Mouse (Mus musculus) forebrain, postnatal 0 days (tissue): ENCODE results near the gene Noa1. TPM values are rescaled to one million over a fixed set of nuclear protein-coding genes. Genes with fewer than 3 reads are reported as not detected.

Source experiments
- ATAC-seq: fragments of 200-750 bp; cut with Nextera tagmentation; 2 replicates; pipeline ENCODE4 v1.8.0; 2017; ENCODE audit warnings: mild to moderate bottlenecking, moderate library complexity
- DNase-seq: peaks from one replicate; pipeline ENCODE4 v3.0.0-alpha.2; 2015
- H3K27ac ChIP-seq: fragments of 300-500 bp; sonication (generic); 2 replicates; pipeline ENCODE4 v1.5.1; 2014; ENCODE audit warnings: low read depth, mild to moderate bottlenecking, antibody characterized with exemption, low read length, moderate library complexity, mixed read lengths
- H3K27me3 ChIP-seq: fragments of 300-500 bp; sonication (generic); 2 replicates; pipeline ENCODE4 v1.6.1; 2014; ENCODE audit warnings: mild to moderate bottlenecking, low read length, mixed read lengths; ENCODE audit not compliant: insufficient read depth
- H3K36me3 ChIP-seq: fragments of 300-500 bp; sonication (generic); 2 replicates; pipeline ENCODE4 v1.6.1; 2014; ENCODE audit warnings: mild to moderate bottlenecking, moderate library complexity; ENCODE audit not compliant: insufficient read depth
- H3K4me1 ChIP-seq: fragments of 300-500 bp; sonication (generic); 2 replicates; pipeline ENCODE4 v1.6.1; 2014; ENCODE audit warnings: antibody characterized with exemption; ENCODE audit not compliant: insufficient read depth
- H3K4me2 ChIP-seq: fragments of 300-500 bp; sonication (generic); 2 replicates; pipeline ENCODE4 v1.6.1; 2014; ENCODE audit warnings: low read depth, mild to moderate bottlenecking, moderate library complexity
- H3K4me3 ChIP-seq: fragments of 300-500 bp; sonication (generic); 2 replicates; pipeline ENCODE4 v1.5.1; 2014; ENCODE audit warnings: low read depth, low read length, mixed read lengths
- H3K9ac ChIP-seq: fragments of 300-500 bp; sonication (generic); 2 replicates; pipeline ENCODE4 v1.6.1; 2014; ENCODE audit warnings: mild to moderate bottlenecking
- H3K9me3 ChIP-seq: fragments of 300-500 bp; sonication (generic); 2 replicates; pipeline ENCODE4 v1.6.1; 2016; ENCODE audit warnings: low read length
- CTCF ChIP-seq: sonication (generic); IDR thresholded peaks from 2 replicates; pipeline ENCODE4 v1.5.1; 2016; ENCODE audit warnings: antibody characterized with exemption, control low read depth, low read depth
- WGBS: fragments of 180-500 bp; shearing (Covaris S2); extraction: QIAGEN DNeasy Blood & Tissue Kit; methylation state at CpG from one replicate; pipeline ENCODE4 v1.1.7; 2014; 5-methylcytosine and 5-hydroxymethylcytosine counted together
- polyA plus RNA-seq: library from polyadenylated mRNA; unstranded; fragments of >200 nt; fragmentation: Nextera tagmentation; extraction: Ambion mirVana; gene quantifications from 2 replicates; pipeline ENCODE4 v1.2.1, GENCODE M21; 2015
- total RNA-seq: library from RNA; depleted of rRNA; stranded (reverse); fragments of >200 nt; gene quantifications from 2 replicates; pipeline ENCODE4 v1.2.3, GENCODE M21; 2014

Noa1 gene
- total and polyA plus RNA-seq, 2 experiments from 2014 or later: 18.6 to 36.6 TPM

GRCm38 (mm10) chr5:77266066-77266885 lies 43.6 kb downstream of the Noa1 start:
- Histone ChIP-seq H3K4me2 (peak overlapping the region; percentile 90), H3K9ac (peak overlapping the region; percentile 59), H3K27ac (peak overlapping the region; percentile 69), H3K36me3 (peaks cover 3% of the 10 kb centered on the region; the same call in 1 of the 2 replicates), H3K4me3 (peak overlapping the region; percentile 83), H3K27me3 (no peaks in the 10 kb centered on the region; the same call in 1 of the 2 replicates), H3K4me1 (0 out of 2 replicates have a peak, but pooled peaks cover 3% of the 10 kb centered on the region), H3K9me3 (no peaks in the 10 kb centered on the region)
- DNase-seq (peak; percentile 56), ATAC-seq (peak; percentile 48)
- TF ChIP-seq CTCF: no peak
- WGBS: under 1% methylated on average over 70 of the region's 87 CpGs

GRCm38 (mm10) chr5:77265671-77266065 lies 44.2 kb downstream of the Noa1 start:
- Histone ChIP-seq H3K9ac (peak overlapping the region; percentile 59), H3K4me3 (peak overlapping the region; percentile 83), H3K36me3 (peaks cover 3% of the 10 kb centered on the region; the same call in 1 of the 2 replicates), H3K9me3 (no peaks in the 10 kb centered on the region), H3K4me2 (peak overlapping the region; percentile 90), H3K4me1 (0 out of 2 replicates have a peak, but pooled peaks cover 3% of the 10 kb centered on the region), H3K27ac (peak overlapping the region; percentile 69), H3K27me3 (no peaks in the 10 kb centered on the region; the same call in 1 of the 2 replicates)
- ATAC-seq (peak; percentile 75), DNase-seq (peak; percentile 43)
- 4% methylated on average over 47 of the region's 53 CpGs for WGBS
- no peak for TF ChIP-seq CTCF

GRCm38 (mm10) chr5:77265081-77265670 lies 44.7 kb downstream of the Noa1 start, which contains the start of gene Rest:
Gene Rest, plus strand, starts transcription at chr5:77265491.
- Histone ChIP-seq H3K4me3 (peak within 1 kb of the TSS; percentile 83), H3K36me3 (peaks cover 3% of the 10 kb centered on the region; the same call in 1 of the 2 replicates), H3K27ac (peak within 1 kb of the TSS; percentile 69), H3K9ac (peak within 1 kb of the TSS; percentile 59), H3K4me2 (peak within 1 kb of the TSS; percentile 90), H3K4me1 (0 out of 2 replicates have a peak, but pooled peaks cover 3% of the 10 kb centered on the region), H3K9me3 (no peaks in the 10 kb centered on the region), H3K27me3 (no peaks in the 10 kb centered on the region; the same call in 1 of the 2 replicates)
- ATAC-seq: peak; percentile 80
- TF ChIP-seq CTCF: no peak
- WGBS: under 1% methylated on average over 66 of the region's 78 CpGs
- peak; percentile 64 for DNase-seq

DNA sequence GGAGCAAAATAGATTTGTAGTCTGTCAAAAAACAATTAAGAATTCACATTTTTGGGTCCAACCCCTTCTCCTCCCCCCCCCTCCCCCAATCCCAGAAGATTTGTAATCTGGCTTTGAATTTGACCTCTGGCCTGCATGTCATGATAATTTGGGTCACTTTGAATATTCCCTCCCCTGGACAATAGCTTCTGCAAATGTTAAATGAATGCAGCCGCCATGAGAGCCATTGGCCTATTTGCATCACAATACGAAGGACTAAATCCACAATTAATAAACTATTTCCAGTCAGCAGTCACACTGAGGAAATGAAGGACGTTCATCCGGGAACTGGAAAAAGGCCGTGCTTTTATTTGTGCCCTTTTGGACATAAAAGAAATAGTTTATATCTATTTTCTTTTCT lies 47.8 kb downstream of the Noa1 start:
- no peak overlapping the region for H3K27ac ChIP-seq
- no peak for TF ChIP-seq CTCF
- H3K4me3 ChIP-seq: no peak overlapping the region
- DNase-seq (no peak), ATAC-seq (no peak)
- 0 out of 2 replicates have a peak, but pooled peaks cover 3% of the 10 kb centered on the region for H3K4me1 ChIP-seq
- H3K4me2 ChIP-seq: no peak overlapping the region
- H3K9ac ChIP-seq: no peak overlapping the region
- no peaks in the 10 kb centered on the region for H3K9me3 ChIP-seq
- WGBS: 27% methylated on average over 5 of the region's 5 CpGs
- H3K36me3 ChIP-seq: no peaks in the 10 kb centered on the region
- no peaks in the 10 kb centered on the region; the same call in 1 of the 2 replicates for H3K27me3 ChIP-seq

DNA sequence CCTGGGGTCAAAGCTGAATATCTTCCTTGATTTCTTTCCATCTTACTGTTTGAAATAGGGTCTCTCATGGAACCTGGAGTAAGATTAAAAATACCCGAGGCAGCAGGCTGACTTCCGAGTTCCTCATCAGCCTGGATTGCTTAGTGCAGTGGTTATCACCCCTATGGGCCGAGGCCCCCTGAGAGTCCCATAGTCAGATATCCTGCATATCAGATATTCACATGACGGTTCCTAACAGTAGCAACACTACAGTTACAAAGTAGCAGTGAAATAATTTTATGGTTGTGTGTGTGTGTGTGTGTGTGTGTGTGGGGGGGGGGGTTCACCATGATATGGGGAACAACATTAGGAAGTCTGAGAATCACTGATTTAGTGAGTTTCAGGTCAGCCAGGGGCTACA lies 48.7 kb downstream of the Noa1 start:
- Histone ChIP-seq H3K27me3 (no peaks in the 10 kb centered on the region; the same call in 1 of the 2 replicates), H3K9ac (no peak overlapping the region), H3K36me3 (no peaks in the 10 kb centered on the region), H3K4me2 (no peak overlapping the region), H3K27ac (no peak overlapping the region), H3K9me3 (no peaks in the 10 kb centered on the region), H3K4me1 (no peaks in the 10 kb centered on the region), H3K4me3 (no peak overlapping the region)
- no peak for TF ChIP-seq CTCF
- 86% methylated on average over 4 of the region's 4 CpGs for whole genome bisulfite sequencing
- DNase-seq (no peak), ATAC-seq (no peak)

- no peak for DNase-seq
- no peaks in the 10 kb centered on the region for H3K4me1 ChIP-seq
- H3K9ac ChIP-seq: no peak overlapping the region
- no peak for ATAC-seq
- no peaks in the 10 kb centered on the region for H3K9me3 ChIP-seq
- 64% methylated on average over 6 of the region's 6 CpGs for WGBS
- H3K36me3 ChIP-seq: no peaks in the 10 kb centered on the region
- no peak for TF ChIP-seq CTCF
- no peaks in the 10 kb centered on the region; the same call in 1 of the 2 replicates for H3K27me3 ChIP-seq
- no peak overlapping the region for H3K27ac ChIP-seq
- H3K4me2 ChIP-seq: no peak overlapping the region
- no peak overlapping the region for H3K4me3 ChIP-seq
These were observed 49.7 kb downstream of the Noa1 start for GRCm38 (mm10) chr5:77260141-77260540.

DNA sequence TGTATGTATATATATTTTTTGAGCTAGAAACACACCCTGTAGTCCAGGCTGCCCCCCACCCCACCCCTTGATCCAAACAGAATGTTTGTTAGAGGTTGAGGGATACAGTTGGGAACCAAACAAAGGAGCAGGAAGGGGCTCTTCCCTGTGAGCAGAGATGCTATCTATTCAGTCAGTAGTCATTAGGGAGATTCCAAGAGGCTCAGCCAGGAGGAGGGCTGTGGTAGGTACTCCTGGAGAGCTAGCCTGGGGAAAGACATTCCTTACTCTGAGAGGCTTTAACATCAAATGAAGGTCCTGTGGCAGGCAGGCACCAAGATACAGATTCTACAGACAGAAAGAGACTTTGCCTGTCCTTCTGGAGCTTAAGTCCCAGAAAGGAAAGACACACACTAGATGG lies 50.6 kb downstream of the Noa1 start:
- no peaks in the 10 kb centered on the region for H3K9me3 ChIP-seq
- no peak overlapping the region for H3K9ac ChIP-seq
- DNase-seq (no peak), ATAC-seq (no peak)
- H3K4me3 ChIP-seq: no peak overlapping the region
- no peak overlapping the region for H3K4me2 ChIP-seq
- no peak overlapping the region for H3K27ac ChIP-seq
- H3K4me1 ChIP-seq: no peaks in the 10 kb centered on the region
- H3K27me3 ChIP-seq: no peaks in the 10 kb centered on the region; the same call in 1 of the 2 replicates
- no peak for TF ChIP-seq CTCF
- no peaks in the 10 kb centered on the region for H3K36me3 ChIP-seq
